Mouse (Mus musculus): ENCODE measurements around the gene Tgfb1i1. TPM values are rescaled to one million over a fixed set of nuclear protein-coding genes. Genes with fewer than 3 reads are reported as not detected.
A peak's percentile ranks its signal among the peaks of the same experiment; 100 is the strongest.

The Tgfb1i1 gene
- polyA plus RNA-seq, 2 experiments = 5.0 to 7.8 TPM

DNA sequence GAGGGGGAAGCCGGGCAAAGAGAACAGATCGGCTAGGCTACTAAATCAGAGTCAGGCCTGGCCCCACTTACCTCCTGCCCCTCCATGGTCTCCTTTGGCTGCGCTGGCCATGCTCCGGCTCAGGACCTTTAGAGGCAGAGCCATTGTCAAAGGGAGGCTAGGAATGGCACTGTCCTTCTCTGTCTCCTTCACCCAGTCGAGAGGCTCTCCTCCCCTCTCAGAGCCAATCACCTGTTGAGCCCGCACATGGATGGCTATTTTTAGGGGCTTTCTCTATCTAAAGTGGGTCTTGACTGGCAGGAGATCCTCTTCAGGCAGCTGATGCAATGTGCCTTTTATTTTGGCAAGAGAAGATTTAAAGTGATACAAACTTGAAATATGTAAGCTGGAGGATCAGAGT, 40.5 kb upstream of the Tgfb1i1 start, which contains the start of gene Cox6a2:
Cox6a2 (minus strand) TSS at position 236 of the 400 bp plus-strand sequence.
- Histone ChIP-seq H3K27ac (no peak within 1 kb of the TSS), H3K9me3 (ENCODE audit: control insufficient read depth, low read length) (no peaks in the 10 kb centered on the region), H3K9ac (replicated peaks) (no peak within 1 kb of the TSS), H3K4me2 (ENCODE audit: low read depth) (no peak within 1 kb of the TSS), H3K4me3 (ENCODE audit: insufficient read depth in 1 of 2, low read depth in 2 of 2, low read length in 2 of 2) (no peak within 1 kb of the TSS), H3K4me1 (replicated peaks; ENCODE audit: control insufficient read depth in 2 of 2, insufficient read depth in 2 of 2, low read length in 1 of 2) (no peaks in the 10 kb centered on the region), H3K36me3 (replicated peaks; ENCODE audit: control insufficient read depth, insufficient read depth, low read depth) (no peaks in the 10 kb centered on the region), H3K27me3 (ENCODE audit: control insufficient read depth, insufficient read depth, low read length) (no peaks in the 10 kb centered on the region)
- ATAC-seq (ENCODE audit: insufficient read depth) (no peak), DNase-seq (ENCODE audit: low read depth in 3 of 3, low spot score in 3 of 3) (no peak)
- 63% methylated on average over 6 of the region's 6 CpGs for WGBS (ENCODE audit: insufficient replicate concordance)
- TF ChIP-seq CTCF (IDR thresholded peaks at IDR 0.05; ENCODE audit: low read depth) = no peak
- TF ChIP-seq EP300 (IDR thresholded peaks at IDR 0.05; ENCODE audit: low read depth) = no peak

DNA sequence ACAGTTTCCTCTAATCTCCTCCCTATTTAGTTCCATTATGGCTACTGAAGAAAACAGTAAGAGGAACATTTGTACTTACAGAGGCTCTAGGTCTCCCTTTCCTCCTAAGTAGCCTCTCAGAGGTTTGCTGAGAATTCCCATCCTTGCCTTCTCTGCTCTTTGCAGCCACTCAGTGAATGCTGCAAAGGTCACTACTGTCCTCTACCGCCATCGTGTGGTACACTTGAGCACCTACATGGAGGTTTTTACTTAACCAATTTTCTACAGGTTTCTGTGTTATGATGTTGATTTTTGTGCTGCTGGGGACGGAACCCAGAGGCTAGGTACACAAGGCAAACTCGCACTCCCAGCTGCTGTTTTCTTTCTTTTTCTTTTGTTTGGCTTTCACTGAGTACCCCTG, 38.4 kb upstream of the Tgfb1i1 start:
- no peak for ATAC-seq (ENCODE audit: insufficient read depth)
- Histone ChIP-seq H3K27me3 (ENCODE audit: control insufficient read depth, insufficient read depth, low read length) (no peaks in the 10 kb centered on the region), H3K9me3 (ENCODE audit: control insufficient read depth, low read length) (no peaks in the 10 kb centered on the region), H3K36me3 (replicated peaks; ENCODE audit: control insufficient read depth, insufficient read depth, low read depth) (no peaks in the 10 kb centered on the region), H3K4me1 (replicated peaks; ENCODE audit: control insufficient read depth in 2 of 2, insufficient read depth in 2 of 2, low read length in 1 of 2) (no peaks in the 10 kb centered on the region), H3K27ac (no peak overlapping the region), H3K4me2 (ENCODE audit: low read depth) (no peak overlapping the region), H3K4me3 (ENCODE audit: insufficient read depth in 1 of 2, low read depth in 2 of 2, low read length in 2 of 2) (no peak overlapping the region), H3K9ac (replicated peaks) (no peak overlapping the region)
- TF ChIP-seq CTCF (IDR thresholded peaks at IDR 0.05; ENCODE audit: low read depth) (peak; percentile 89), EP300 (IDR thresholded peaks at IDR 0.05; ENCODE audit: low read depth) (no peak)
- WGBS (ENCODE audit: insufficient replicate concordance) = 7% methylated on average over 4 of the region's 4 CpGs
- DNase-seq (ENCODE audit: low read depth in 3 of 3, low spot score in 3 of 3) = peak; percentile 14 to 32 (median 22)

DNA sequence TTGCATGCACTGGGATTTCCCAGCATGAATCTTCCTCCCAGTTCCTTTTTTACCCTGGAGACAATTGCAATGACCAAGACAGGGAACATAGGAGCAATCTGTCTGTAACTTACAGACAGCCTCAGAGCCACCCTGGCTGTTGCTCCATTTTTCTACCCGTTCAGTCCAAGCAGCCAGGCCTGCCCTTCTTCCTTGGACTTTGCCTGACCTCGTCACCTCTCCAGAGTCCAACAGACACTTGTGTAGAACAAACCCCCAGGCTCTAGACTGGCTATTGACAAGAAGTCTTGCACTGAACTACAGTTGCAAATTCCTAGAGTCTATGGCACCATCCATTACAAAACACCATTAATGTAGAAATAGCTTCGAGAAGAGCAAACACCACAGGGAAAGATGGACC, 36.8 kb upstream of the Tgfb1i1 start:
- Histone ChIP-seq H3K4me3 (ENCODE audit: insufficient read depth in 1 of 2, low read depth in 2 of 2, low read length in 2 of 2) (no peak overlapping the region), H3K27ac (no peak overlapping the region), H3K4me1 (replicated peaks; ENCODE audit: control insufficient read depth in 2 of 2, insufficient read depth in 2 of 2, low read length in 1 of 2) (no peaks in the 10 kb centered on the region), H3K9me3 (ENCODE audit: control insufficient read depth, low read length) (no peaks in the 10 kb centered on the region), H3K27me3 (ENCODE audit: control insufficient read depth, insufficient read depth, low read length) (no peaks in the 10 kb centered on the region), H3K9ac (replicated peaks) (no peak overlapping the region), H3K36me3 (replicated peaks; ENCODE audit: control insufficient read depth, insufficient read depth, low read depth) (no peaks in the 10 kb centered on the region), H3K4me2 (ENCODE audit: low read depth) (no peak overlapping the region)
- TF ChIP-seq EP300 (IDR thresholded peaks at IDR 0.05; ENCODE audit: low read depth) (no peak), CTCF (IDR thresholded peaks at IDR 0.05; ENCODE audit: low read depth) (no peak)
- DNase-seq (ENCODE audit: low read depth in 3 of 3, low spot score in 3 of 3) (no peak), ATAC-seq (ENCODE audit: insufficient read depth) (no peak)
- 44% methylated on average over 3 of the region's 3 CpGs for WGBS (ENCODE audit: insufficient replicate concordance)

DNA sequence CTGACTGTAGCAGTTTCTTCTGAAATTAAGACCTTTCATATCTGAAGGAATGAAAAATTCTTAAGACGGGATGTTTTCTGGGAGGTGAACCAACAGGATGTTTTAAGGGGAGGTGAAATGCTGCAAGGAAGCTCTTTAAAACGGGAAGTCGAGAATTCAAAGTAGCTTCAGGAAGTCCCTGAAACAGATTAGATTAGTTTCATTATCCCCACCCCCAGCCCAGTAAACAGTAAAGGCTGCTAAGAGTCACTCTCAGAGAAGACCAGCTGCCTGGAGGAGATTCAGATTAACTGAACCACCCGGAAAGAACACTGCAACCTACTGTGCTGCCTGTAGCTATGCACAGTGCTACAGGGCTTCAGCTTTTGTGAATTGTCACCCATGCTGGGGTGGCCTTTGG, 26.7 kb upstream of the Tgfb1i1 start:
- Histone ChIP-seq H3K9me3 (ENCODE audit: control insufficient read depth, low read length) (no peaks in the 10 kb centered on the region), H3K4me1 (replicated peaks; ENCODE audit: control insufficient read depth in 2 of 2, insufficient read depth in 2 of 2, low read length in 1 of 2) (no peaks in the 10 kb centered on the region), H3K36me3 (replicated peaks; ENCODE audit: control insufficient read depth, insufficient read depth, low read depth) (no peaks in the 10 kb centered on the region), H3K27ac (no peak overlapping the region), H3K4me3 (ENCODE audit: insufficient read depth in 1 of 2, low read depth in 2 of 2, low read length in 2 of 2) (no peak overlapping the region), H3K4me2 (ENCODE audit: low read depth) (no peak overlapping the region), H3K9ac (replicated peaks) (no peak overlapping the region; the same call in 1 of the 2 replicates), H3K27me3 (ENCODE audit: control insufficient read depth, insufficient read depth, low read length) (no peaks in the 10 kb centered on the region)
- ATAC-seq (ENCODE audit: insufficient read depth) (no peak), DNase-seq (ENCODE audit: low read depth in 3 of 3, low spot score in 3 of 3) (no peak)
- WGBS (ENCODE audit: insufficient replicate concordance) = 35% methylated on average over 4 of the region's 4 CpGs
- TF ChIP-seq EP300 (IDR thresholded peaks at IDR 0.05; ENCODE audit: low read depth) = no peak
- no peak for TF ChIP-seq CTCF (IDR thresholded peaks at IDR 0.05; ENCODE audit: low read depth)

DNA sequence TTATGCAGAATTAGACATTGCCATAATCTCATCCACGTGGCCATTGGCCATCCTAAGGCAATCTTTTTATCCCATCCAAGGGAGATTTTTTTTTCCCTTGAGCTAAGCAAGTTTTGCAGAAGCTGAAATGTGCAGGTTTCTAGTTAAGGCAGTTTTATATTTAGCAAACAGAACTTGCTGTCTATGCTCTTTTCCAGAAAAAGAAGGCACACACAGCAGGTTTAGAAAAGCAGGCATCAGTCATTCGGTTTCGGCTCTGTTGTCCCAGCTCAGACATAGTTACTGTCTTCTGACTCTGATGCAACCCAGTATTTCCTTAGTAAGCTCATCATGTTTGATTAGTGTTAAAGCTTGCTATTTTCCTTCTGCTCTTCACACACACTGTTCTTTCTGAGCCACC, 25.7 kb upstream of the Tgfb1i1 start:
- no peaks in the 10 kb centered on the region for H3K27me3 ChIP-seq (ENCODE audit: control insufficient read depth, insufficient read depth, low read length)
- no peaks in the 10 kb centered on the region for H3K4me1 ChIP-seq (replicated peaks; ENCODE audit: control insufficient read depth in 2 of 2, insufficient read depth in 2 of 2, low read length in 1 of 2)
- no peak for DNase-seq (ENCODE audit: low read depth in 3 of 3, low spot score in 3 of 3)
- 67% methylated on average over 3 of the region's 3 CpGs for WGBS (ENCODE audit: insufficient replicate concordance)
- H3K4me2 ChIP-seq (ENCODE audit: low read depth) = no peak overlapping the region
- no peak overlapping the region for H3K27ac ChIP-seq
- H3K4me3 ChIP-seq (ENCODE audit: insufficient read depth in 1 of 2, low read depth in 2 of 2, low read length in 2 of 2) = no peak overlapping the region
- H3K9ac ChIP-seq (replicated peaks) = no peak overlapping the region
- no peak for ATAC-seq (ENCODE audit: insufficient read depth)
- no peaks in the 10 kb centered on the region for H3K9me3 ChIP-seq (ENCODE audit: control insufficient read depth, low read length)
- H3K36me3 ChIP-seq (replicated peaks; ENCODE audit: control insufficient read depth, insufficient read depth, low read depth) = no peaks in the 10 kb centered on the region
- no peak for TF ChIP-seq EP300 (IDR thresholded peaks at IDR 0.05; ENCODE audit: low read depth)
- no peak for TF ChIP-seq CTCF (IDR thresholded peaks at IDR 0.05; ENCODE audit: low read depth)
